Mouse (Mus musculus) forebrain, embryonic 15.5 days (tissue): Measurements from ENCODE around the gene Fpr2. TPM values are rescaled to one million over a fixed set of nuclear protein-coding genes. Genes with fewer than 3 reads are reported as not detected.
A peak's percentile ranks its signal among the peaks of the same experiment; 100 is the strongest.
"Not testable (repeated sequence)": the region's sequence is repeated elsewhere in the genome, so short reads cannot be mapped to it uniquely, and the experiment has no call there.

Experiments
- ATAC-seq: fragments of 200-750 bp; cut with Nextera tagmentation; replicated peaks from 2 replicates; pipeline ENCODE4 v1.8.0; 2017; ENCODE audit warnings: mild to moderate bottlenecking, moderate TSS enrichment, moderate library complexity
- H3K27ac ChIP-seq: fragments of 300-500 bp; sonication (generic); replicated peaks from 2 replicates; pipeline ENCODE4 v1.5.1; 2015; ENCODE audit warnings: mild to moderate bottlenecking, inconsistent platforms
- H3K27me3 ChIP-seq: fragments of 300-500 bp; sonication (generic); 2 replicates; pipeline ENCODE4 v1.6.1; 2015; ENCODE audit warnings: inconsistent platforms
- H3K36me3 ChIP-seq: fragments of 300-500 bp; sonication (generic); 2 replicates; pipeline ENCODE4 v1.6.1; 2015; ENCODE audit warnings: mild to moderate bottlenecking, inconsistent platforms
- H3K4me1 ChIP-seq: fragments of 300-500 bp; sonication (generic); 2 replicates; pipeline ENCODE4 v1.6.1; 2015; ENCODE audit warnings: inconsistent platforms
- H3K4me2 ChIP-seq: fragments of 300-500 bp; sonication (generic); replicated peaks from 2 replicates; pipeline ENCODE4 v1.6.1; 2015; ENCODE audit warnings: mild to moderate bottlenecking, inconsistent platforms
- H3K4me3 ChIP-seq: fragments of 300-500 bp; sonication (generic); 2 replicates; pipeline ENCODE4 v1.5.1; 2015; ENCODE audit warnings: mild to moderate bottlenecking, inconsistent platforms
- H3K9ac ChIP-seq: fragments of 300-500 bp; sonication (generic); replicated peaks from 2 replicates; pipeline ENCODE4 v1.6.1; 2015; ENCODE audit warnings: mild to moderate bottlenecking, inconsistent platforms
- H3K9me3 ChIP-seq: fragments of 300-500 bp; sonication (generic); 2 replicates; pipeline ENCODE4 v1.6.1; 2016; ENCODE audit warnings: inconsistent platforms
- WGBS: fragments of 180-500 bp; shearing (Covaris S2); methylation state at CpG from one replicate; pipeline ENCODE4 v1.1.7; 2015; ENCODE audit warnings: mixed read lengths; 5-methylcytosine and 5-hydroxymethylcytosine counted together
- polyA plus RNA-seq: library from polyadenylated mRNA; unstranded; fragments of >200 nt; fragmentation: Nextera tagmentation; extraction: Ambion mirVana; gene quantifications from 2 replicates; pipeline ENCODE4 v1.2.1, GENCODE M21; 2015

Fpr2 gene
- polyA plus RNA-seq, 1 experiment from 2014 or later, result not detected

GRCm38 (mm10) chr17:17896039-17896438 is 8.4 kb downstream of the Fpr2 start:
- Histone ChIP-seq H3K4me1 (no peaks in the 10 kb centered on the region), H3K36me3 (no peaks in the 10 kb centered on the region), H3K9me3 (no peaks in the 10 kb centered on the region), H3K27ac (no peak overlapping the region), H3K27me3 (no peaks in the 10 kb centered on the region), H3K4me3 (no peak overlapping the region), H3K4me2 (no peak overlapping the region), H3K9ac (no peak overlapping the region)
- ATAC-seq, result peak; percentile 58; the same call in 1 of the 2 replicates
- WGBS, result 4% methylated on average over 4 of the region's 4 CpGs

- H3K4me2 ChIP-seq, result no peak overlapping the region
- H3K4me3 ChIP-seq, result no peak overlapping the region
- H3K27ac ChIP-seq, result no peak overlapping the region
- H3K9ac ChIP-seq, result no peak overlapping the region
- no peaks in the 10 kb centered on the region for H3K9me3 ChIP-seq
- no peaks in the 10 kb centered on the region for H3K4me1 ChIP-seq
- no peaks in the 10 kb centered on the region for H3K27me3 ChIP-seq
- 81% methylated on average over 2 of the region's 2 CpGs for WGBS
- H3K36me3 ChIP-seq, result no peaks in the 10 kb centered on the region
- ATAC-seq, result no peak; the same call in 1 of the 2 replicates
Observed at GRCm38 (mm10) chr17:17899268-17899667, 11.6 kb downstream of the Fpr2 start.

DNA sequence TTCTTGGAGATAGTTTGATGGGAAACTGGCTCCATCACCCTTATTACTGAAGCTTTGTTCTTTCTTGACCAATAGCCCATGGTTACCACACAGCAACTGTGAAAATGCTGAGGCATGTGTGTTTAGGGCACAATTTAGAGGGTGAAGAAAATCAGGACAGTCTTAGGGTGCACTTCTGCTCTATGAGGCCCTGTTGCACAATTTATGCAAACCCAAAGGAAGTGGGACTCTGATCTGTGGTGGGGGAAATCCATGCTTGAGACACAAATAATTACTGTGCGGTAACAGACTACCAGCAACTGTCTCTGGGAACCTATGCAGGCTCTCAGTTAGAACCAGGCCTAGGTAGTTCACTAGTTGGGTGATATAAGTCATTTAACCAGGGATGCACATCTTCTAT is 13.1 kb downstream of the Fpr2 start:
- no peak overlapping the region for H3K9ac ChIP-seq
- H3K4me2 ChIP-seq, result no peak overlapping the region
- H3K27me3 ChIP-seq, result no peaks in the 10 kb centered on the region
- no peak overlapping the region for H3K4me3 ChIP-seq
- no peak for ATAC-seq
- no peaks in the 10 kb centered on the region for H3K36me3 ChIP-seq
- no peaks in the 10 kb centered on the region for H3K4me1 ChIP-seq
- H3K9me3 ChIP-seq, result no peaks in the 10 kb centered on the region
- 97% methylated on average over 1 of the region's 1 CpGs for WGBS
- no peak overlapping the region for H3K27ac ChIP-seq

DNA sequence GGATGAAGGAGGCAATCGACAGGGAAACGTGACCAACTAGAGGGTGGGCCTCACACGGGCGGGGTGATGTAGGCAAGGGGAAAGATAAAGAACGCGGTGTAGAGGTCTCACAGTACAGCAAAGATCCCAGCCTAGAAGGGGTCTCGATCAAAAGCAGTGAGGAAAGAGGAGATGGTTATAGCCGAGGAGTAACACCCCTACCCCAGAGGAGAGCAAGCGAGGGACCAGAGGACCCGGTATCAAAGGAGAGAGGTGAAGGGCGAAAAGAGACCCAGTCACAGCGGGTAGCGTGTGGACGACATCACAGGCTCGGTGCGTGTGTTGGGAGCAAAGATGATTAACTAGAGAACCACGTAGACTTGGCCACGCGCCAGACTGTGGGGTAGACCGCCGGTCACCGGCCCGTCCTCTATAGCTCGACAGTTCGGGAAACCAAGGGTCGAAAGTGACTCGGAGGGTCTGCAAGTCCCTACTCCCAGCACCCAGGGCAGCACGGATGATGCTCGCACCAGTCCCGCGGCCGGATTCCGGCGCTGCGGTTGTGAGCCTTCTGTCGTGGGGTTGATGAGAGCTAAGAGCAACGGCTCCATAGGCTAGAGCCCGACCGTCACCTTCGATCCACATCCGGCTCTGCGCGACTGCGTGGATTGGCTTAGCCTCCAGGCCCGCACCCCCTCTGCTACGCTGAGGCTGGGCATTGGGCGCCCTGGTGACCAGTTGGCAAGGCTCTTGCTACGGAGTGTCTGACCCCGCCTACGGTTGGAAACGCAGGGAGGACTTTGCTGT is 22.2 kb downstream of the Fpr2 start:
- Histone ChIP-seq H3K9me3 (no peaks in the 10 kb centered on the region), H3K4me2 (peak overlapping the region; percentile 74), H3K36me3 (no peaks in the 10 kb centered on the region), H3K4me1 (0 out of 2 replicates have a peak, but pooled peaks cover 9% of the 10 kb centered on the region), H3K27ac (peak overlapping the region; percentile 53; the same call in 1 of the 2 replicates), H3K4me3 (peak overlapping the region; percentile 57), H3K27me3 (no peaks in the 10 kb centered on the region), H3K9ac (peak overlapping the region; percentile 63)
- peak; percentile 99 for ATAC-seq
- WGBS, result 17% methylated on average over 51 of the region's 51 CpGs

DNA sequence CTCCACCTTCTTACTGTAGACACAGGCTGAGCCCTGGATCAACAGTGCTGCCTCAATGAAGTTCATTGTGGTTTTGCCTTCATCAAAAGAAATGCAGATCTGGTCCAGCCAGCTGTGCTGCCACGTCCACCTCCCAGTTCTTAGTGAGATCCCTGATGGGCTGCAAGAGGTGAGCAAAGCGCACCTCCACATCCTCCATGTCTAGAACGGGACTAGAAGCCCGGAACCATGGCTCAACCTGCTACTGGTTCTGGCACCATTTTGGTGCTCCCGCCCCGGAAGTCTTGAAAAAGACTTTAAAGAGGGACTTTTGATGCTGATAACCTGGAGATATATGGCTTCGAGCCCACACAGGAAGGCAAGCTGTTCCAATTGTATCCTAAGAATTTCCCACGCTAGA is 25.0 kb downstream of the Fpr2 start:
- H3K4me1 ChIP-seq, H3K27me3 ChIP-seq, H3K36me3 ChIP-seq, H3K9ac ChIP-seq, ATAC-seq, H3K4me2 ChIP-seq, H3K4me3 ChIP-seq, H3K9me3 ChIP-seq, H3K27ac ChIP-seq: not testable (repeated sequence)
- 88% methylated on average over 8 of the region's 8 CpGs for WGBS

DNA sequence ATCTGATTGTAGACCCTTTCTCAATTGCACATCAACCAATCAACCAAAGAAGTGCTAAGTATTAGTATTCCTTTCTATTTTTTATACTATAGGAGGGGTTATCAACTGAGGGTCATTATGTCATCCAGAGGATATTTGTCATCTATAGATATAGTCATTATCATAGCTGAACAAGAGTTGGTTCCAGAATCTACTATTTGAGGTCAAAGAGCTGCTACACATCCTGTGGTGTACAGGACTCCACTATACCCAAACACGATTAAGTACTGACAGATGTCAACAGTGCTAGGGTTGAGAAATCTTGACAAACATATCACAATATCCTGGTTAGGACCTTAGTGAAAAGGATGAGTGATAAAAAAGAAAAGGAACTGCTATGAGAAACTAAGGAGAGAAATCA is 29.8 kb downstream of the Fpr2 start:
- Histone ChIP-seq H3K4me2 (no peak overlapping the region), H3K9me3 (no peaks in the 10 kb centered on the region), H3K9ac (no peak overlapping the region), H3K4me1 (no peaks in the 10 kb centered on the region), H3K4me3 (no peak overlapping the region), H3K27ac (no peak overlapping the region), H3K27me3 (no peaks in the 10 kb centered on the region), H3K36me3 (no peaks in the 10 kb centered on the region)
- WGBS, result 96% methylated on average over 1 of the region's 1 CpGs
- ATAC-seq, result no peak

DNA sequence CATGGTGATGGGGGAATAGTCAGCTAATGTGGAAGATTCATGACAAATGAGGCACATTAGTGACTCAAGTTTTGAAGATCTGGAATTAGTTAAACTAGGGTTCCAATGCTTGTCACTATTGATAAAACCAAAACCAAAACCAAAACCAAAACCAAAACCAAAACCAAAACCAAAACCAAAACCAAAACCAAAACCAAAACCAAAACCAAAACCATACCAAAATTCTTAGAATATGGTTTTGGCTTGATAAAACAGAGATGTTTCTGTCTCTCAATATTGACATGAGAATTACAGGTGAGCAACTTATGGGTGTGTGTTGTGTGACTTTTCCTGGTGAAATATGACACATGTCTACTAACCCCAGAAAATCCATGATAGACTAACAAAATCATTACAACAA is 30.2 kb downstream of the Fpr2 start:
- Histone ChIP-seq H3K9me3 (no peaks in the 10 kb centered on the region), H3K27me3 (no peaks in the 10 kb centered on the region), H3K27ac (no peak overlapping the region), H3K36me3 (no peaks in the 10 kb centered on the region), H3K4me3 (no peak overlapping the region), H3K4me1 (no peaks in the 10 kb centered on the region), H3K9ac (no peak overlapping the region), H3K4me2 (no peak overlapping the region)
- no peak for ATAC-seq

Other genes with a start within 250 kb of the Fpr2 start
- not detected in 2 replicates for gene Vmn2r90, start 184.1 kb upstream of the Fpr2 start, polyA plus RNA-seq
- gene Spaca6, start 60.7 kb upstream of the Fpr2 start, polyA plus RNA-seq, result 26.8 and 27.1 TPM in 2 replicates
- gene Has1, start 32.6 kb upstream of the Fpr2 start, polyA plus RNA-seq, result 0.64 and 0.71 TPM in 2 replicates
- gene Fpr1, start 3.9 kb upstream of the Fpr2 start, polyA plus RNA-seq, result not detected in 2 replicates
- gene Fpr3, start within 50 bp of the Fpr2 start, polyA plus RNA-seq, result not detected in 2 replicates
- gene Fpr-rs4, start 133.9 kb downstream of the Fpr2 start, polyA plus RNA-seq, result not detected in 2 replicates
- gene Vmn2r124, start 161.6 kb downstream of the Fpr2 start, polyA plus RNA-seq, result not detected in 2 replicates
- not detected in 2 replicates for gene Vmn2r91, start 197.2 kb downstream of the Fpr2 start, polyA plus RNA-seq